Mouse (Mus musculus) heart, embryonic 14.5 days (tissue): Measurements from ENCODE around the gene Rhbdl1. TPM values are rescaled to one million over a fixed set of nuclear protein-coding genes. Genes with fewer than 3 reads are reported as not detected.
A peak's percentile ranks its signal among the peaks of the same experiment; 100 is the strongest.

Experiments used
- ATAC-seq: fragments of 200-750 bp; cut with Nextera tagmentation; 2 replicates; pipeline ENCODE4 v1.8.0; 2017; ENCODE audit warnings: low read depth, moderate TSS enrichment; ENCODE audit not compliant: insufficient number of reproducible peaks, insufficient read depth, low FRiP score
- H3K27ac ChIP-seq, 2 experiments: fragments of 200-500 bp in 1 of 2; fragments of 300-500 bp in 1 of 2; sonication (generic) in 1 of 2; replicated peaks in 1 of 2; 2 replicates each; pipeline ENCODE4 v1.5.1; 2012 to 2014; ENCODE audit warnings: low read depth in 2 of 2, low read length in 2 of 2, control low read depth in 1 of 2, mild to moderate bottlenecking in 1 of 2, mixed read lengths in 1 of 2; ENCODE audit not compliant: control insufficient read depth in 1 of 2, insufficient read depth in 1 of 2
- H3K27me3 ChIP-seq: fragments of 300-500 bp; sonication (generic); 2 replicates; pipeline ENCODE4 v1.6.1; 2014; ENCODE audit warnings: mild to moderate bottlenecking, low read length, control low read depth; ENCODE audit not compliant: control insufficient read depth, insufficient read depth
- H3K36me3 ChIP-seq: fragments of 300-500 bp; sonication (generic); 2 replicates; pipeline ENCODE4 v1.6.1; 2014; ENCODE audit warnings: mild to moderate bottlenecking, control low read depth, low read length, mixed read lengths; ENCODE audit not compliant: control insufficient read depth, insufficient read depth
- H3K4me1 ChIP-seq, 2 experiments: fragments of 200-500 bp in 1 of 2; fragments of 300-500 bp in 1 of 2; sonication (generic) in 1 of 2; 2 replicates each; pipeline ENCODE4 v1.6.1; 2012 to 2014; ENCODE audit warnings: low read length in 2 of 2, control low read depth in 1 of 2, mixed read lengths in 1 of 2; ENCODE audit not compliant: control insufficient read depth in 2 of 2, insufficient read depth in 2 of 2
- H3K4me2 ChIP-seq: fragments of 300-500 bp; sonication (generic); 2 replicates; pipeline ENCODE4 v1.6.1; 2014; ENCODE audit warnings: mild to moderate bottlenecking, low read length
- H3K4me3 ChIP-seq, 2 experiments: fragments of 200-500 bp in 1 of 2; fragments of 300-500 bp in 1 of 2; sonication (generic) in 1 of 2; 2 replicates each; pipeline ENCODE4 v1.5.1; 2012 to 2014; ENCODE audit warnings: low read length in 2 of 2, mild to moderate bottlenecking in 2 of 2, control low read depth in 1 of 2, low read depth in 1 of 2, moderate library complexity in 1 of 2; ENCODE audit not compliant: control insufficient read depth in 1 of 2, insufficient read depth in 1 of 2
- H3K9ac ChIP-seq: fragments of 300-500 bp; sonication (generic); 2 replicates; pipeline ENCODE4 v1.6.1; 2014; ENCODE audit warnings: mild to moderate bottlenecking, low read length
- H3K9me3 ChIP-seq: fragments of 300-500 bp; sonication (generic); 2 replicates; pipeline ENCODE4 v1.6.1; 2016; ENCODE audit warnings: low read length, control low read depth; ENCODE audit not compliant: control insufficient read depth
- WGBS: fragments of 180-500 bp; shearing (Covaris S2); extraction: QIAGEN DNeasy Blood & Tissue Kit; methylation state at CpG from one replicate; pipeline ENCODE4 v1.1.7; 2014; 5-methylcytosine and 5-hydroxymethylcytosine counted together
- microRNA-seq: library from miRNA; unstranded; fragments of <30 nt; microRNA quantifications from one replicate; pipeline ENCODE4, GENCODE M21; 2016
- polyA plus RNA-seq: library from polyadenylated mRNA; unstranded; fragments of >200 nt; fragmentation: Nextera tagmentation; extraction: Ambion mirVana; gene quantifications from 2 replicates; pipeline ENCODE4 v1.2.1, GENCODE M21; 2014

Rhbdl1 gene
- polyA plus RNA-seq, 1 experiment from 2014 or later = 1.5 TPM

DNA sequence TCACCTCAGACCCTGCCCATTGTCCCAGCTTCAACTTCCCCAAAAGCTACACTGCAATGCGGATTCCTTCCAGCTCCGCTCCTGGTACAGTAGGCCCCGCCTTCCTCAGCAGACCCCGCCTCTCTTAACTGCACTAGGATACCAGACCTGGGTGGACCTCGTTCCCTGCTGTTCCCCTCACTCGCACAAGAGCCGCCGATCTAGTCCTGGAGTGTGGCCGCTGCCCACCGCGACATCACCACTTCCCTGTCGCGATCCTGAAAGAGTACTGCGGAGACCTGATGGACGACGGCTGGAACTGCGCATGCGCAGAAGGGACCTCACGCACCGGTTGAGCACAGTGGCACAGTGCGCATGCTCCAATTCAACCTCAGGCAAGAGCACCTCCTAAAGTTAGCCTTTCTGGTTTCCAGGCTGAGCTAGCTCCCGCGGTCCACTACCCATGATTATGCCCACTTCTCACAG is 51.8 kb downstream of the Rhbdl1 start, which contains the start of gene Haghl:
Gene Haghl (minus strand): TSS at position 393 of the 465 bp plus-strand sequence.
- Histone ChIP-seq H3K27me3 (no peaks in the 10 kb centered on the region), H3K4me2 (peak within 1 kb of the TSS; percentile 86), H3K27ac (peak within 1 kb of the TSS; percentile 78 to 96), H3K9ac (peak within 1 kb of the TSS; percentile 83), H3K36me3 (peaks cover 67% of the 10 kb centered on the region), H3K4me1 (peaks cover 9 to 22% of the 10 kb centered on the region in 2 experiments), H3K4me3 (peak within 1 kb of the TSS; percentile 60 to 92), H3K9me3 (no peaks in the 10 kb centered on the region)
- ATAC-seq = peak; percentile 74
- under 1% methylated on average over 23 of the region's 23 CpGs for WGBS

Small RNA genes lying within 50 kb of the gene (microRNA-seq; reads per million reads assigned to microRNA genes)
- gene Mir3082 = 1.7 reads per million

Other genes with a start within 250 kb of the Rhbdl1 start
- gene Gng13, start 120.1 kb downstream of the Rhbdl1 start, polyA plus RNA-seq = 2.4 and 3.7 TPM in 2 replicates
- gene Chtf18, start 109.9 kb downstream of the Rhbdl1 start, polyA plus RNA-seq = 8.0 and 9.5 TPM in 2 replicates
- 12.0 and 13.4 TPM in 2 replicates for gene Rpusd1, start 109.6 kb downstream of the Rhbdl1 start, polyA plus RNA-seq
- gene Mslnl, start 101.3 kb downstream of the Rhbdl1 start, polyA plus RNA-seq = not detected in 2 replicates
- 31.9 and 34.7 TPM in 2 replicates for gene Msln, start 82.9 kb downstream of the Rhbdl1 start, polyA plus RNA-seq
- gene Narfl, start 63.5 kb downstream of the Rhbdl1 start, polyA plus RNA-seq = 36.6 and 37.2 TPM in 2 replicates
- 59.4 and 60.2 TPM in 2 replicates for gene Haghl, start 51.6 kb downstream of the Rhbdl1 start, polyA plus RNA-seq
- gene Ccdc78, start 50.7 kb downstream of the Rhbdl1 start, polyA plus RNA-seq = 0.09 TPM in 1 of 2 replicates, not detected in the other
- 58.4 and 76.0 TPM in 2 replicates for gene Fam173a, start 44.4 kb downstream of the Rhbdl1 start, polyA plus RNA-seq
- gene AC134908.4, start 41.6 kb downstream of the Rhbdl1 start, polyA plus RNA-seq = not detected in 2 replicates
- gene Metrn, start 40.2 kb downstream of the Rhbdl1 start, polyA plus RNA-seq = 3.3 and 10.1 TPM in 2 replicates
- gene Fbxl16, start 28.2 kb downstream of the Rhbdl1 start, polyA plus RNA-seq = 0.85 and 1.1 TPM in 2 replicates
- 15.2 and 17.3 TPM in 2 replicates for gene Wdr24, start 13.7 kb downstream of the Rhbdl1 start, polyA plus RNA-seq
- 28.8 and 30.0 TPM in 2 replicates for gene Jmjd8, start 8.4 kb downstream of the Rhbdl1 start, polyA plus RNA-seq
- 282 and 298 TPM in 2 replicates for gene Stub1, start 3.9 kb downstream of the Rhbdl1 start, polyA plus RNA-seq
- 1.2 and 1.9 TPM in 2 replicates for gene Gm20683, start 4.5 kb upstream of the Rhbdl1 start, polyA plus RNA-seq
- gene Rhot2, start 7.6 kb upstream of the Rhbdl1 start, polyA plus RNA-seq = 11.5 and 12.7 TPM in 2 replicates
- 8.2 and 8.6 TPM in 2 replicates for gene Wdr90, start 24.2 kb upstream of the Rhbdl1 start, polyA plus RNA-seq
- gene Mcrip2, start 31.5 kb upstream of the Rhbdl1 start, polyA plus RNA-seq = 164 and 184 TPM in 2 replicates
- gene Mettl26, start 37.8 kb upstream of the Rhbdl1 start, polyA plus RNA-seq = 36.7 and 41.7 TPM in 2 replicates
- gene Wfikkn1, start 43.6 kb upstream of the Rhbdl1 start, polyA plus RNA-seq = 0.27 and 0.53 TPM in 2 replicates
- gene Rab40c, start 82.4 kb upstream of the Rhbdl1 start, polyA plus RNA-seq = 7.5 and 8.8 TPM in 2 replicates
- gene Pigq, start 107.6 kb upstream of the Rhbdl1 start, polyA plus RNA-seq = 61.8 and 62.7 TPM in 2 replicates
- gene Nhlrc4, start 107.7 kb upstream of the Rhbdl1 start, polyA plus RNA-seq = 0.09 TPM in 1 of 2 replicates, not detected in the other
- 0.09 TPM in 1 of 2 replicates, not detected in the other for gene A930017K11Rik, start 115.3 kb upstream of the Rhbdl1 start, polyA plus RNA-seq
- gene Capn15, start 148.5 kb upstream of the Rhbdl1 start, polyA plus RNA-seq = 11.2 and 11.3 TPM in 2 replicates
- 12.3 and 12.8 TPM in 2 replicates for gene Rab11fip3, start 232.3 kb upstream of the Rhbdl1 start, polyA plus RNA-seq